Mouse (Mus musculus): ENCODE data around the gene Dck. TPM values are rescaled to one million over a fixed set of nuclear protein-coding genes. Genes with fewer than 3 reads are reported as not detected.
"Not testable (repeated sequence)": the region's sequence is repeated elsewhere in the genome, so short reads cannot be mapped to it uniquely, and the experiment has no call there.

The Dck gene
- 63.6 and 66.9 TPM in 2 replicates for polyA plus RNA-seq (2016; fragmentation: Nextera tagmentation; extraction: Ambion mirVana)

DNA sequence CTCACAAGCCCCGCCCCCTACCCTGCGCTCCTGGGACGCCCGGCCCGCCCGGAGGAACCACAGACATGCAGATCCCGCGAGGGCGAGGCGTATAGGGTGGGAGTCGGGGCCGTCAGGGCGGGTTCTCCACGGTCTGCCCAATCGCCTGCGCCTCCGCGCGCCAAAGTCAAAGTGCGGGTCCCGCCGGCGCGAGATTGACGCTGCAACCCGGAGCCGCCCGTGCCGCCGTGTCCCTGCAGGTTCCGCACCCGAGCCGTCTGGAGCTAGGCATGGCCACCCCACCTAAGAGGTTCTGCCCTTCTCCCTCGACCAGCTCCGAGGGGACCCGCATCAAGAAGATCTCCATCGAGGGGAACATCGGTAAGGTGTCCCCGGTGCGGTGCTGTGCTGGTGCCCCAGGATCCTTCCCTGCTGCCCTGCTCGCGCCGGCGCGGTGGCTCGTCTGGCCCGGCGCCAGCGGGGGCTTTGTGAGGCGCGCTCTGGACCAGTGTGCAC lies at the start of gene Dck:
Gene Dck, plus strand, starts transcription at position 10 of the 495 bp plus-strand sequence.
- peak; percentile 100 for ATAC-seq (ENCODE audit: insufficient number of reproducible peaks, insufficient read depth, low FRiP score, low TSS enrichment)
- H3K36me3 ChIP-seq = peaks cover 5% of the 10 kb centered on the region; the same call in 1 of the 2 replicates
- H3K9ac ChIP-seq = peak within 1 kb of the TSS; percentile 66
- H3K27ac ChIP-seq = peak within 1 kb of the TSS; percentile 93
- H3K27me3 ChIP-seq = no peaks in the 10 kb centered on the region
- H3K4me3 ChIP-seq = peak within 1 kb of the TSS; percentile 69
- WGBS = under 1% methylated on average over 51 of the region's 51 CpGs
- no peaks in the 10 kb centered on the region for H3K9me3 ChIP-seq
- H3K4me2 ChIP-seq (replicated peaks) = peak within 1 kb of the TSS; percentile 55
- H3K4me1 ChIP-seq = peaks cover 14% of the 10 kb centered on the region

DNA sequence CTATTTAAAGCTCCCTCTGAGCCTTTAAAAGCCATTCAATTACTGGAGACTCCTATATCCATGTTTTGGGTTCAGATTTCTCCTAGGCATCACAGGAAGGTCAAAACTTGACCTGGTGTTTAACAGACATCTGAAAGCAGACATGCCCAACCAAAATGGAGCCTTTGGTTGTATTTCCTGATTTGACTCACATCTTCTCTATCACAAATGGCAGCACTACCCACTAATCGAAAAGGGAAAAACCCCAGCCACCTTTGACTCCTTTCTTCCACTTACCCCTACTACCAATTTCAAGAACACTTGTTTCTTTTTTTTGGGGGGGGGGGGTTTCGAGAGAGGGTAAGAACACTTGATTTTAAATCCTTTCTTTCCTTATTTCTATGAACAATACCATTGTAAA lies 47.8 kb upstream of the Dck start:
- Histone ChIP-seq H3K9me3 (no peaks in the 10 kb centered on the region), H3K9ac (no peak overlapping the region), H3K27ac (no peak overlapping the region), H3K4me2 (replicated peaks) (no peak overlapping the region), H3K36me3 (no peaks in the 10 kb centered on the region), H3K4me1 (peaks cover 9% of the 10 kb centered on the region), H3K27me3 (no peaks in the 10 kb centered on the region), H3K4me3 (no peak overlapping the region)
- ATAC-seq (ENCODE audit: insufficient number of reproducible peaks, insufficient read depth, low FRiP score, low TSS enrichment) = no peak
- WGBS = 75% methylated on average over 2 of the region's 2 CpGs

GRCm38 (mm10) chr5:88720116-88721002 lies 44.4 kb upstream of the Dck start, which contains the start of gene Mob1b:
TSS of gene Mob1b (plus strand) at chr5:88720855.
- Histone ChIP-seq H3K27me3 (no peaks in the 10 kb centered on the region), H3K27ac (peak within 1 kb of the TSS; percentile 94), H3K4me2 (replicated peaks) (peak within 1 kb of the TSS; percentile 97), H3K36me3 (no peaks in the 10 kb centered on the region), H3K9me3 (no peaks in the 10 kb centered on the region), H3K4me3 (peak within 1 kb of the TSS; percentile 94), H3K9ac (peak within 1 kb of the TSS; percentile 95), H3K4me1 (peaks cover 22% of the 10 kb centered on the region)
- peak; percentile 92 for ATAC-seq (ENCODE audit: insufficient number of reproducible peaks, insufficient read depth, low FRiP score, low TSS enrichment)
- WGBS = under 1% methylated on average over 54 of the region's 54 CpGs

GRCm38 (mm10) chr5:88721003-88721475 lies 43.8 kb upstream of the Dck start:
- H3K4me1 ChIP-seq = peaks cover 22% of the 10 kb centered on the region
- H3K4me2 ChIP-seq (replicated peaks) = peak overlapping the region; percentile 97
- peak overlapping the region; percentile 95 for H3K9ac ChIP-seq
- H3K27ac ChIP-seq = peak overlapping the region; percentile 94
- peak; percentile 59 for ATAC-seq (ENCODE audit: insufficient number of reproducible peaks, insufficient read depth, low FRiP score, low TSS enrichment)
- H3K27me3 ChIP-seq = no peaks in the 10 kb centered on the region
- peak overlapping the region; percentile 94 for H3K4me3 ChIP-seq
- H3K36me3 ChIP-seq = no peaks in the 10 kb centered on the region
- no peaks in the 10 kb centered on the region for H3K9me3 ChIP-seq
- 0% methylated on average over 37 of the region's 38 CpGs for WGBS

DNA sequence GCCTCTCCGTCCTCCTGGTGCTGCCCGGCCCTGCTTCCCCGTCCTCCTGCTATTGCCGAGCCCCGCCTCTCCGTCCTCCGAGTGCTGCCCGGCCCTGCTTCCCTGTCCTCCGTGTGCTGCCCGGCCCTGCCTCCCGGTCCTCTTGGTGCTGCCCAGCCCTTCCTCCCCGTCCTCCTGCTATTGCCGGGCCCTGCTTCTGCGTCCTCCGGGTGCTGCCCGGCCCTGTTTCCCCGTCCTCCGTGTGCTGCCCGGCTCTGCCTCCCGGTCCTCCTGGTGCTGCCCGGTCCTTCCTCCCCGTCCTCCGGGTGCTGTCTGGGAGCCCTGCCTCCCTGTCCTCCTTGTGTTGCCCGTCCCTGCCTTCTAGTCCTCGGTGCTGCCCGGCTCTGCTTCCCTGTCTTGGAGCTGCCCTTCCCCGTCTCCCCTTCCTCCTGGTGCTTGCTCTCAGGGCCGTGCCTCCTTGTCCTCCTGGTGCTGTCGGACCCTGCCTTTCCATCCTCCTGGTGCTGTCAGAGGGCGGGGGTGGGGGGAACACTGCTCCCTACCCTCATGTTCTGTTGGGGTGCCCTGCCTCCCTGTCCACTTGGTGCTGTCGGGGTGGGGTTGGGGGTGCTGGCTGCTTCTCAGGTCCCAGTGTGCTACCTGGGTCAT lies 43.1 kb upstream of the Dck start:
- Histone ChIP-seq H3K4me2 (replicated peaks) (peak overlapping the region; percentile 97), H3K4me1 (peaks cover 22% of the 10 kb centered on the region), H3K27ac (peak overlapping the region; percentile 94), H3K4me3 (peak overlapping the region; percentile 94), H3K27me3 (no peaks in the 10 kb centered on the region), H3K36me3 (no peaks in the 10 kb centered on the region), H3K9ac (peak overlapping the region; percentile 95), H3K9me3 (no peaks in the 10 kb centered on the region)
- ATAC-seq (ENCODE audit: insufficient number of reproducible peaks, insufficient read depth, low FRiP score, low TSS enrichment) = peak; percentile 16; the same call in 1 of the 2 replicates
- 1% methylated on average over 31 of the region's 31 CpGs for WGBS

DNA sequence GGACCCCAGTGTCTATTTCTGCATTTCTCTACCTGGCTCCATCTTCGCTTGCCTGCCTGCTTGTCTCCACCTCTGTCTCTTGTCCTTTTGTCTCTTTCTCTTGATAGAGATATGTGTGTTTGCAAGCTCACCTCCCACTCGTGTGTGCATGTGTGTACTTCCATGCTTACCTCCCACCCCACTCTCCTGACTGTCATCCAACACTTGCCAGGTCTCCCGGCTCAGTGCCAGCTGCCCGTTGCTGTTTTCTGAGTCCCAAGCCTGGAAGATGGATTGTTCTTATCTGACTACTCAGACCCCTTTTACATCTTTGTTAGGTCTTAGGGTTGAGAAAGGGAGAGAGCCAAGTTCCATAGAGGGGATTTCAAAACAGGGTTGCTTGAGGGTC lies 42.6 kb upstream of the Dck start:
- peak overlapping the region; percentile 94 for H3K4me3 ChIP-seq
- H3K36me3 ChIP-seq = no peaks in the 10 kb centered on the region
- ATAC-seq (ENCODE audit: insufficient number of reproducible peaks, insufficient read depth, low FRiP score, low TSS enrichment) = no peak
- no peaks in the 10 kb centered on the region for H3K9me3 ChIP-seq
- H3K4me1 ChIP-seq = peaks cover 22% of the 10 kb centered on the region
- H3K4me2 ChIP-seq (replicated peaks) = peak overlapping the region; percentile 97
- H3K27me3 ChIP-seq = no peaks in the 10 kb centered on the region
- peak overlapping the region; percentile 95 for H3K9ac ChIP-seq
- H3K27ac ChIP-seq = no peak overlapping the region
- 34% methylated on average over 4 of the region's 4 CpGs for WGBS

DNA sequence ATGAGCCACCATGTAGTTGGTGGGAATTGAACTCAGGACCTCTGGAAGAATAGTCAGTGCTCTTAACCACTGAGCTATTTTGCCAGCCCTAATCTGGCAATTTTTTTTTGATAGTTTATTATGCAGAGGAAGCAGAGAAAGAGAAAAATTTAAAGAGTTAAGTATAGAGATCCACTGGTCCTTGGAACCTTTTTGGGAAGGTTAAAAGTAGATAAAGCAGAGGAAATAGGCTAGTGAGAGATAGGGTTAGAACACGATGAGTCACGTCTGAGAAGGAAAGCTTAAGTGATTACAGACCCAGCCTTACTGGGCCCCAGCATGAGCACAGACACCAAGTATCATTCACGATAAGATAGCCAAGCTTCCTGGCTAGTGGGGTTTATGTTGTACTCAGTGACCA lies 40.8 kb upstream of the Dck start:
- H3K27me3 ChIP-seq = no peaks in the 10 kb centered on the region
- WGBS = 43% methylated on average over 3 of the region's 3 CpGs
- H3K4me2 ChIP-seq (replicated peaks) = no peak overlapping the region
- peaks cover 22% of the 10 kb centered on the region for H3K4me1 ChIP-seq
- no peaks in the 10 kb centered on the region for H3K36me3 ChIP-seq
- ATAC-seq (ENCODE audit: insufficient number of reproducible peaks, insufficient read depth, low FRiP score, low TSS enrichment) = no peak
- no peak overlapping the region for H3K9ac ChIP-seq
- no peaks in the 10 kb centered on the region for H3K9me3 ChIP-seq
- H3K4me3 ChIP-seq = no peak overlapping the region
- H3K27ac ChIP-seq = no peak overlapping the region

- Histone ChIP-seq H3K27me3 (no peaks in the 10 kb centered on the region), H3K9me3 (no peaks in the 10 kb centered on the region), H3K4me2 (replicated peaks) (no peak overlapping the region), H3K36me3 (no peaks in the 10 kb centered on the region), H3K4me1 (peaks cover 6% of the 10 kb centered on the region), H3K4me3 (no peak overlapping the region), H3K9ac (no peak overlapping the region), H3K27ac (no peak overlapping the region)
- ATAC-seq (ENCODE audit: insufficient number of reproducible peaks, insufficient read depth, low FRiP score, low TSS enrichment) = no peak
- WGBS = 90% methylated on average over 3 of the region's 3 CpGs
Observed at GRCm38 (mm10) chr5:88727593-88728144, 37.1 kb upstream of the Dck start.

DNA sequence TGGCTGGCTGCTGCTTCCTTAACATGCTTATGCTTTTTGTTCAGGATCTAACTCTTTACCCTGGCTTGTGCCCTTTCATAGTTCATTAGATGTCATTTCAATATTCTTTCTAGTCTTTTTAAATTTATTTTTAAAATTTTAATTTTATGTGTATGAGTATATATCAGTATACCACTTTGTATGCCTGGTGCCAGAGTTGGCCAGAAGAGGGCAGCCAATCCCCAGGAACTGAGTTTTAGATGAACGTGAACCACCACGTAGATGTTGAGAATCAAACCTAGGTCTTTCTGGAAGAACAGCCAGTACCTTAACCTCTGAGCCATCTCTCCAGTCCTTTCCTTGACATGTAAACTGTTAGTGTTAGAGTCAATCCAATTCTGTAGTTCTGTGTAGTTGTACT lies 30.0 kb upstream of the Dck start:
- H3K36me3 ChIP-seq = no peaks in the 10 kb centered on the region
- no peaks in the 10 kb centered on the region for H3K4me1 ChIP-seq
- no peak overlapping the region for H3K4me2 ChIP-seq (replicated peaks)
- H3K4me3 ChIP-seq = no peak overlapping the region
- H3K27ac ChIP-seq = no peak overlapping the region
- no peaks in the 10 kb centered on the region for H3K27me3 ChIP-seq
- no peak overlapping the region for H3K9ac ChIP-seq
- no peaks in the 10 kb centered on the region for H3K9me3 ChIP-seq
- 93% methylated on average over 2 of the region's 2 CpGs for WGBS
- ATAC-seq (ENCODE audit: insufficient number of reproducible peaks, insufficient read depth, low FRiP score, low TSS enrichment) = no peak

DNA sequence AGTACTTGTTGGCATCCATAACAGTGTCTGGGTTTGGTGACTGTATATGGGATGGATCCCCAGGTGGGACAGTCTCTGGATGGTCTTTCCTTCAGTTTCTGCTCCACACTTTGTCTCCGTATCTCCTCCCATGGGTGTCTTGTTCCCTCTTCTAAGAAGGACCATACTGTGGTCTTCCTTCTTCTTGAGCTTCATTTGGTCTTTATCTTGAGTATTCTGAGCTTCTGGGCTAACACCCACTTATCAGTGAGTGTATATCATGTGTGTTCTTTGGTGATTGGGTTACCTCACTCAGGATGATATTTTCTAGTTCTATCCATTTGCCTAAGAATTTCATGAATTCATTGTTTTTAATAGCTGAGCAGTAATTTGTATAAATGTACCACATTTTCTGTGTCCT lies 23.7 kb upstream of the Dck start:
- H3K4me3 ChIP-seq; H3K27ac ChIP-seq; H3K9me3 ChIP-seq; H3K36me3 ChIP-seq; ATAC-seq (ENCODE audit: insufficient number of reproducible peaks, insufficient read depth, low FRiP score, low TSS enrichment); H3K4me1 ChIP-seq; H3K4me2 ChIP-seq (replicated peaks); H3K9ac ChIP-seq; H3K27me3 ChIP-seq: not testable (repeated sequence)
- 100% methylated on average over 1 of the region's 1 CpGs for WGBS

GRCm38 (mm10) chr5:88747774-88748173 lies 17.0 kb upstream of the Dck start:
- Histone ChIP-seq H3K9ac (no peak overlapping the region), H3K9me3 (no peaks in the 10 kb centered on the region), H3K4me1 (no peaks in the 10 kb centered on the region), H3K4me3 (no peak overlapping the region), H3K27me3 (no peaks in the 10 kb centered on the region), H3K36me3 (peaks cover 10% of the 10 kb centered on the region), H3K27ac (no peak overlapping the region), H3K4me2 (replicated peaks) (no peak overlapping the region)
- 60% methylated on average over 1 of the region's 1 CpGs for WGBS
- ATAC-seq (ENCODE audit: insufficient number of reproducible peaks, insufficient read depth, low FRiP score, low TSS enrichment) = no peak

Measured in embryonic facial prominence, embryonic 12.5 days (tissue).